Mouse (Mus musculus): ENCODE measurements around the gene Slc7a15. TPM values are rescaled to one million over a fixed set of nuclear protein-coding genes. Genes with fewer than 3 reads are reported as not detected.
"Not testable (repeated sequence)": the region's sequence is repeated elsewhere in the genome, so short reads cannot be mapped to it uniquely, and the experiment has no call there.

Slc7a15 gene
- polyA plus RNA-seq, 1 experiment from 2014 or later, result not detected

GRCm38 (mm10) chr12:8620678-8621018, 21.8 kb upstream of the Slc7a15 start:
- H3K27me3 ChIP-seq, result no peaks in the 10 kb centered on the region
- no peak overlapping the region for H3K4me2 ChIP-seq
- 92% methylated on average over 5 of the region's 5 CpGs for WGBS
- H3K4me3 ChIP-seq, result no peak overlapping the region
- no peak overlapping the region for H3K9ac ChIP-seq
- no peak overlapping the region for H3K27ac ChIP-seq
- no peak for ATAC-seq (ENCODE audit: insufficient number of reproducible peaks, low FRiP score, low TSS enrichment, low read depth)
- H3K9me3 ChIP-seq, result no peaks in the 10 kb centered on the region
- H3K36me3 ChIP-seq, result no peaks in the 10 kb centered on the region; the same call in 1 of the 2 replicates
- H3K4me1 ChIP-seq, result no peaks in the 10 kb centered on the region

- Histone ChIP-seq H3K4me3 (no peak overlapping the region), H3K4me1 (no peaks in the 10 kb centered on the region), H3K27me3 (no peaks in the 10 kb centered on the region), H3K27ac (no peak overlapping the region), H3K4me2 (no peak overlapping the region), H3K36me3 (no peaks in the 10 kb centered on the region; the same call in 1 of the 2 replicates), H3K9ac (no peak overlapping the region), H3K9me3 (no peaks in the 10 kb centered on the region)
- no peak for ATAC-seq (ENCODE audit: insufficient number of reproducible peaks, low FRiP score, low TSS enrichment, low read depth)
- WGBS, result 90% methylated on average over 9 of the region's 9 CpGs
Measured at GRCm38 (mm10) chr12:8619827-8620677, 21.2 kb upstream of the Slc7a15 start.

- H3K4me3 ChIP-seq, result no peak overlapping the region
- no peak overlapping the region for H3K9ac ChIP-seq
- H3K4me2 ChIP-seq, result no peak overlapping the region
- H3K27me3 ChIP-seq, result no peaks in the 10 kb centered on the region
- H3K9me3 ChIP-seq, result no peaks in the 10 kb centered on the region
- 91% methylated on average over 3 of the region's 3 CpGs for WGBS
- H3K27ac ChIP-seq, result no peak overlapping the region
- ATAC-seq (ENCODE audit: insufficient number of reproducible peaks, low FRiP score, low TSS enrichment, low read depth), result no peak
- no peaks in the 10 kb centered on the region; the same call in 1 of the 2 replicates for H3K36me3 ChIP-seq
- H3K4me1 ChIP-seq, result no peaks in the 10 kb centered on the region
Measured at GRCm38 (mm10) chr12:8618271-8618670, 19.4 kb upstream of the Slc7a15 start.

- no peaks in the 10 kb centered on the region for H3K4me1 ChIP-seq
- no peak for ATAC-seq (ENCODE audit: insufficient number of reproducible peaks, low FRiP score, low TSS enrichment, low read depth)
- 94% methylated on average over 3 of the region's 3 CpGs for WGBS
- no peaks in the 10 kb centered on the region for H3K36me3 ChIP-seq
- H3K4me2 ChIP-seq, result no peak overlapping the region
- H3K27ac ChIP-seq, result no peak overlapping the region
- no peak overlapping the region for H3K9ac ChIP-seq
- H3K9me3 ChIP-seq, result no peaks in the 10 kb centered on the region
- H3K4me3 ChIP-seq, result no peak overlapping the region
- H3K27me3 ChIP-seq, result no peaks in the 10 kb centered on the region
Measured at GRCm38 (mm10) chr12:8609070-8609469, 10.2 kb upstream of the Slc7a15 start.

GRCm38 (mm10) chr12:8595611-8596010, 3.3 kb downstream of the Slc7a15 start:
- H3K9ac ChIP-seq, result no peak overlapping the region
- no peak overlapping the region for H3K27ac ChIP-seq
- H3K4me3 ChIP-seq, result no peak overlapping the region
- no peaks in the 10 kb centered on the region for H3K27me3 ChIP-seq
- WGBS, result 81% methylated on average over 7 of the region's 7 CpGs
- H3K36me3 ChIP-seq, result no peaks in the 10 kb centered on the region
- no peak for ATAC-seq (ENCODE audit: insufficient number of reproducible peaks, low FRiP score, low TSS enrichment, low read depth)
- H3K9me3 ChIP-seq, result no peaks in the 10 kb centered on the region
- no peaks in the 10 kb centered on the region for H3K4me1 ChIP-seq
- no peak overlapping the region for H3K4me2 ChIP-seq

- not testable (repeated sequence) for H3K27me3 ChIP-seq; H3K4me3 ChIP-seq; H3K9me3 ChIP-seq; H3K27ac ChIP-seq; H3K4me1 ChIP-seq; H3K4me2 ChIP-seq; ATAC-seq (ENCODE audit: insufficient number of reproducible peaks, low FRiP score, low TSS enrichment, low read depth); H3K9ac ChIP-seq; H3K36me3 ChIP-seq
- WGBS, result 88% methylated on average over 2 of the region's 2 CpGs
Measured at GRCm38 (mm10) chr12:8591326-8591725, 7.5 kb downstream of the Slc7a15 start.

- Histone ChIP-seq H3K9ac (no peak overlapping the region), H3K27ac (no peak overlapping the region), H3K4me3 (no peak overlapping the region), H3K27me3 (no peaks in the 10 kb centered on the region), H3K9me3 (no peaks in the 10 kb centered on the region), H3K4me2 (no peak overlapping the region), H3K36me3 (no peaks in the 10 kb centered on the region), H3K4me1 (0 out of 2 replicates have a peak, but pooled peaks cover 2% of the 10 kb centered on the region)
- ATAC-seq (ENCODE audit: insufficient number of reproducible peaks, low FRiP score, low TSS enrichment, low read depth), result no peak
- 82% methylated on average over 11 of the region's 11 CpGs for WGBS
Measured at GRCm38 (mm10) chr12:8573405-8573804, 25.5 kb downstream of the Slc7a15 start.

- H3K4me1 ChIP-seq; H3K27me3 ChIP-seq; H3K9me3 ChIP-seq; H3K9ac ChIP-seq; ATAC-seq (ENCODE audit: insufficient number of reproducible peaks, low FRiP score, low TSS enrichment, low read depth); H3K36me3 ChIP-seq; H3K27ac ChIP-seq: not testable (repeated sequence)
- Histone ChIP-seq H3K4me3 (peak overlapping the region; percentile 4; the same call in 1 of the 2 replicates), H3K4me2 (peak overlapping the region; percentile 24; the same call in 1 of the 2 replicates)
- WGBS, result 29% methylated on average over 12 of the region's 12 CpGs
Measured at GRCm38 (mm10) chr12:8571903-8572341, 26.9 kb downstream of the Slc7a15 start.

GRCm38 (mm10) chr12:8571287-8571902, 27.5 kb downstream of the Slc7a15 start:
- not testable (repeated sequence) for H3K4me1 ChIP-seq; H3K27me3 ChIP-seq; H3K4me2 ChIP-seq; H3K27ac ChIP-seq; H3K36me3 ChIP-seq; H3K4me3 ChIP-seq; ATAC-seq (ENCODE audit: insufficient number of reproducible peaks, low FRiP score, low TSS enrichment, low read depth); H3K9me3 ChIP-seq; H3K9ac ChIP-seq
- 61% methylated on average over 2 of the region's 2 CpGs for WGBS

- H3K4me1 ChIP-seq; H3K9ac ChIP-seq; H3K4me2 ChIP-seq; H3K36me3 ChIP-seq; H3K27ac ChIP-seq; H3K27me3 ChIP-seq; H3K4me3 ChIP-seq; ATAC-seq (ENCODE audit: insufficient number of reproducible peaks, low FRiP score, low TSS enrichment, low read depth); H3K9me3 ChIP-seq: not testable (repeated sequence)
- WGBS, result 78% methylated on average over 8 of the region's 8 CpGs
Measured at GRCm38 (mm10) chr12:8562213-8562612, 36.7 kb downstream of the Slc7a15 start.

GRCm38 (mm10) chr12:8559876-8560275, 39.0 kb downstream of the Slc7a15 start:
- H3K36me3 ChIP-seq; H3K27me3 ChIP-seq; H3K9me3 ChIP-seq; H3K9ac ChIP-seq; H3K4me1 ChIP-seq; ATAC-seq (ENCODE audit: insufficient number of reproducible peaks, low FRiP score, low TSS enrichment, low read depth); H3K4me2 ChIP-seq; H3K27ac ChIP-seq; H3K4me3 ChIP-seq: not testable (repeated sequence)
- 78% methylated on average over 3 of the region's 3 CpGs for WGBS

- no peak for ATAC-seq (ENCODE audit: insufficient number of reproducible peaks, low FRiP score, low TSS enrichment, low read depth)
- Histone ChIP-seq H3K9me3 (no peaks in the 10 kb centered on the region), H3K9ac (no peak overlapping the region)
Measured at GRCm38 (mm10) chr12:8556189-8556588, 42.7 kb downstream of the Slc7a15 start.

More at GRCm38 (mm10) chr12:8556189-8556588, 42.7 kb downstream of the Slc7a15 start:
- no peak overlapping the region for H3K4me2 ChIP-seq
- no peaks in the 10 kb centered on the region for H3K4me1 ChIP-seq
- no peak overlapping the region for H3K27ac ChIP-seq
- H3K27me3 ChIP-seq, result no peaks in the 10 kb centered on the region
- H3K4me3 ChIP-seq, result no peak overlapping the region
- no peaks in the 10 kb centered on the region for H3K36me3 ChIP-seq
